12 mouse cellular contexts compared by ENCODE assay signal in the genomic region with DNA sequence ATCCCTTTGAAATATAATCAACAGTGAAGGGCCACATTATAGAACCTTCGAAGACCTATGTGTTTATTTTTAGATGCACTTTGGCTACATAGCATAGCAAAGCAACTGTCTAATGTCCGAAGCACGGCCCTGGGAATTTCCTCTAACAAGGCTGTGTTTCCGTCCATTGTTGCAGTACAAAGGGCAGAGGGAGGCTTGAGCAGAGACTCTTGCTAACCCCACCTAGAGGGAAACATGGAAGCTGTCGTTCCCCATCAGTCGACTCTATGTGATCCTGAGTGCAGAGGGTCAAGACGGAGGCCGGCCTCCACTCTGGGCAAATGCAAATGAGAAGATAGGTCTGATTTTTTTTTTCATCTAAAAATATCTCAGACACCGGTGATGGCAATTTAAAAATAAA. TPM values are rescaled to one million over a fixed set of nuclear protein-coding genes. Genes with fewer than 3 reads are reported as not detected.
DNase-seq lines count a peak whose midpoint lies in the region; ATAC-seq and TF ChIP-seq lines count a peak whose summit lies in the region.
"Had no signal": no experiment of that assay in that cellular context is flagged by ENCODE, and none has a peak within 500 bp of the region (broad histone marks: within the 10 kb centered on the region; RNA-seq: fewer than 3 reads in every experiment).

No protein-coding gene starts in this region.

- no peak overlapping the region for H3K4me3 ChIP-seq in layer of hippocampus, adult 2 months
- H3K4me3 ChIP-seq in heart, embryonic 14.5 days (ENCODE audit: control insufficient read depth in 1 of 2, insufficient read depth in 1 of 2, low read depth in 1 of 2, low read length in 2 of 2): no peak overlapping the region
- H3K4me3 ChIP-seq in kidney, postnatal 0 days (replicated peaks; ENCODE audit: low read depth, low read length): no peak overlapping the region
- H3K4me3 ChIP-seq: forebrain, embryonic 12.5 days; hindbrain, embryonic 13.5 days; liver, embryonic 13.5 days had no signal

- peak; percentile 41 for ATAC-seq in heart, embryonic 14.5 days (ENCODE audit: insufficient number of reproducible peaks, insufficient read depth, low FRiP score, low read depth)
- no peak for ATAC-seq in kidney, postnatal 0 days (replicated peaks; ENCODE audit: low FRiP score, low read depth)

- no peaks in the 10 kb centered on the region for H3K36me3 ChIP-seq in heart, embryonic 14.5 days (ENCODE audit: control insufficient read depth, insufficient read depth, low read length)
- no peaks in the 10 kb centered on the region for H3K36me3 ChIP-seq in kidney, postnatal 0 days (ENCODE audit: insufficient read depth, low read length)
- H3K36me3 ChIP-seq: forebrain, embryonic 12.5 days; hindbrain, embryonic 13.5 days; liver, embryonic 13.5 days had no signal

- H3K9me3 ChIP-seq in heart, embryonic 14.5 days (ENCODE audit: control insufficient read depth, low read length): no peaks in the 10 kb centered on the region
- H3K9me3 ChIP-seq in kidney, postnatal 0 days (replicated peaks; ENCODE audit: low read length): no peaks in the 10 kb centered on the region
- H3K9me3 ChIP-seq: forebrain, embryonic 12.5 days; hindbrain, embryonic 13.5 days; liver, embryonic 13.5 days had no signal

- H3K4me2 ChIP-seq in heart, embryonic 14.5 days (ENCODE audit: low read length): peak overlapping the region; percentile 4; the same call in 1 of the 2 replicates
- H3K4me2 ChIP-seq in kidney, postnatal 0 days (ENCODE audit: low read length): no peak overlapping the region
- H3K4me2 ChIP-seq: forebrain, embryonic 12.5 days; hindbrain, embryonic 13.5 days; liver, embryonic 13.5 days had no signal

- no peak overlapping the region for H3K9ac ChIP-seq in heart, embryonic 14.5 days (ENCODE audit: low read length)
- H3K9ac ChIP-seq in kidney, postnatal 0 days (ENCODE audit: low read depth, low read length): no peak overlapping the region
- H3K9ac ChIP-seq: forebrain, embryonic 12.5 days; hindbrain, embryonic 13.5 days; liver, embryonic 13.5 days had no signal

- peak overlapping the region; percentile 77 for H3K27ac ChIP-seq in layer of hippocampus, adult 2 months
- H3K27ac ChIP-seq in heart, embryonic 14.5 days (replicated peaks in 1 of 2; ENCODE audit: control insufficient read depth in 1 of 2, insufficient read depth in 1 of 2, low read depth in 2 of 2, low read length in 2 of 2): peak overlapping the region; percentile 24 to 57; a peak in 3 of 4 replicates
- no peak overlapping the region for H3K27ac ChIP-seq in kidney, postnatal 0 days
- H3K27ac ChIP-seq: forebrain, embryonic 12.5 days; hindbrain, embryonic 13.5 days; liver, embryonic 13.5 days had no signal

- H3K27me3 ChIP-seq in heart, embryonic 14.5 days (ENCODE audit: control insufficient read depth, insufficient read depth, low read length): peaks cover 7% of the 10 kb centered on the region; the same call in 1 of the 2 replicates
- no peaks in the 10 kb centered on the region for H3K27me3 ChIP-seq in kidney, postnatal 0 days (ENCODE audit: insufficient read depth, low read length)
- H3K27me3 ChIP-seq: forebrain, embryonic 12.5 days; hindbrain, embryonic 13.5 days had no signal

- TF ChIP-seq CTCF in layer of hippocampus, adult 2 months (conservative IDR thresholded peaks at IDR 0.05): no peak
- no peak for TF ChIP-seq CTCF in kidney, postnatal 0 days (IDR thresholded peaks at IDR 0.05; ENCODE audit: low read depth)

- no peak for DNase-seq in layer of hippocampus, adult 2 months (ENCODE audit: low spot score in 2 of 2)
- no peak for DNase-seq in layer of hippocampus, adult 11-12 months (ENCODE audit: low spot score)
- peak; percentile 73 for DNase-seq in kidney, postnatal 0 days (ENCODE audit: low spot score)
- peak; percentile 8 for DNase-seq in retina, postnatal 1 day
- no peak for DNase-seq in ovary, postnatal 14 days (ENCODE audit: low spot score)
- DNase-seq in left cerebral cortex, adult 18-20 months (ENCODE audit: low spot score in 2 of 2): no peak
- DNase-seq: cerebellum, postnatal 36 days; liver, embryonic 13.5 days; thymus, postnatal 4 days had no signal

- 13% methylated on average over 9 of the region's 9 CpGs for WGBS in heart, embryonic 14.5 days
- 46% methylated on average over 9 of the region's 9 CpGs for WGBS in kidney, postnatal 0 days

- H3K4me1 ChIP-seq in heart, embryonic 14.5 days (ENCODE audit: control insufficient read depth in 2 of 2, insufficient read depth in 2 of 2, low read length in 2 of 2): peaks cover 14 to 41% of the 10 kb centered on the region in 2 experiments
- 0 out of 2 replicates have a peak, but pooled peaks cover 4% of the 10 kb centered on the region for H3K4me1 ChIP-seq in kidney, postnatal 0 days (replicated peaks; ENCODE audit: insufficient read depth, low read length)
- H3K4me1 ChIP-seq: liver, embryonic 13.5 days had no signal

RNA-seq across cellular contexts. Expression of a gene that starts 6.2 kb away (rescaled TPM):
- 10 to 100 TPM; 29.7 to 30.9 TPM for total RNA-seq in layer of hippocampus, adult 2 months (2021)
- polyA plus RNA-seq in heart, embryonic 14.5 days (2014; fragmentation: Nextera tagmentation; extraction: Ambion mirVana): 20.9 and 26.0 TPM in 2 replicates
- polyA plus RNA-seq in kidney, postnatal 0 days (2015; fragmentation: Nextera tagmentation; extraction: Ambion mirVana): 15.4 and 17.3 TPM in 2 replicates
- total RNA-seq in left cerebral cortex, adult 18-20 months (2021): 10 to 100 TPM; 28.4 to 28.8 TPM

Comparison
In these comparisons a context has a peak if more than half of its experiments do, and no peak if none do; other contexts are left out.
1. DNase-seq: peak in kidney, postnatal 0 days (single experiment) and retina, postnatal 1 day (single experiment); none in layer of hippocampus, adult 2 months (0 of 2), layer of hippocampus, adult 11-12 months (single experiment), ovary, postnatal 14 days (single experiment) and left cerebral cortex, adult 18-20 months (0 of 2).